11 mouse cellular contexts compared by ENCODE assay signal in genomic region chr4:129540012-129540411, GRCm38 (mm10). TPM values are rescaled to one million over a fixed set of nuclear protein-coding genes. Genes with fewer than 3 reads are reported as not detected.
DNase-seq lines count a peak whose midpoint lies in the region; ATAC-seq and TF ChIP-seq lines count a peak whose summit lies in the region.
"Had no signal": no experiment of that assay in that cellular context is flagged by ENCODE, and none has a peak within 500 bp of the region (broad histone marks: within the 10 kb centered on the region; RNA-seq: fewer than 3 reads in every experiment).

No protein-coding gene starts in this region.

- no peaks in the 10 kb centered on the region for H3K9me3 ChIP-seq in heart, postnatal 0 days (replicated peaks; ENCODE audit: control insufficient read depth, low read length)
- H3K9me3 ChIP-seq in heart, embryonic 12.5 days (replicated peaks): no peaks in the 10 kb centered on the region

- WGBS in heart, postnatal 0 days: 65% methylated on average over 6 of the region's 6 CpGs
- 85% methylated on average over 6 of the region's 6 CpGs for WGBS in heart, embryonic 12.5 days

- ATAC-seq in heart, postnatal 0 days (ENCODE audit: insufficient read depth, low read depth): no peak
- ATAC-seq in heart, embryonic 12.5 days (ENCODE audit: insufficient number of reproducible peaks, low FRiP score): no peak

- no peak overlapping the region for H3K27ac ChIP-seq in heart, postnatal 0 days (ENCODE audit: low read depth)
- no peak overlapping the region for H3K27ac ChIP-seq in heart, embryonic 12.5 days (ENCODE audit: poor library complexity, severe bottlenecking)

- no peak for TF ChIP-seq EP300 in heart, postnatal 0 days (IDR thresholded peaks at IDR 0.05; ENCODE audit: low read depth)

- H3K4me1 ChIP-seq in heart, postnatal 0 days (ENCODE audit: control insufficient read depth, insufficient read depth): peaks cover 13% of the 10 kb centered on the region
- peaks cover 20% of the 10 kb centered on the region for H3K4me1 ChIP-seq in heart, embryonic 12.5 days (replicated peaks)

- no peak overlapping the region for H3K9ac ChIP-seq in heart, postnatal 0 days (replicated peaks; ENCODE audit: low read depth, low read length)
- H3K9ac ChIP-seq in heart, embryonic 12.5 days: no peak overlapping the region

- peaks cover 5% of the 10 kb centered on the region; the same call in 1 of the 2 replicates for H3K36me3 ChIP-seq in heart, postnatal 0 days (replicated peaks; ENCODE audit: control insufficient read depth, insufficient read depth, low read length)
- peaks cover 42% of the 10 kb centered on the region for H3K36me3 ChIP-seq in heart, embryonic 12.5 days

- no peaks in the 10 kb centered on the region for H3K27me3 ChIP-seq in heart, postnatal 0 days (ENCODE audit: control insufficient read depth, insufficient read depth, low read length)
- H3K27me3 ChIP-seq in heart, embryonic 12.5 days (replicated peaks): no peaks in the 10 kb centered on the region

- H3K4me2 ChIP-seq in heart, postnatal 0 days (ENCODE audit: low read depth, low read length): no peak overlapping the region
- H3K4me2 ChIP-seq in heart, embryonic 12.5 days: no peak overlapping the region

- DNase-seq in heart, postnatal 0 days (ENCODE audit: low spot score): no peak
- DNase-seq in B cell, adult 2 months: peak; percentile 65 to 73
- peak; percentile 89 for DNase-seq in ZHBTc4 (ENCODE audit: low read depth, low spot score)
- DNase-seq in lung, postnatal 4 days: peak; percentile 44 to 52
- DNase-seq in embryo, embryonic 10 days (ENCODE audit: low spot score): no peak
- no peak for DNase-seq in gastrocnemius, adult 18-20 months (ENCODE audit: low spot score)
- DNase-seq in gastrocnemius, postnatal 36 days: no peak

- no peak overlapping the region for H3K4me3 ChIP-seq in heart, postnatal 0 days (ENCODE audit: low read depth, low read length)
- no peak overlapping the region for H3K4me3 ChIP-seq in heart, embryonic 12.5 days

- intact Hi-C loops in gastrocnemius, postnatal 36 days (cut with DNase I): loop anchor here (5.0 kb wide), 1 partner anchor 62 kb away; the partner anchor contains the start of genes Eif3i and Tmem234

- TF ChIP-seq CTCF in heart, postnatal 0 days (IDR thresholded peaks at IDR 0.05; ENCODE audit: low read depth): peak; percentile 29

RNA-seq across cellular contexts. Expression of gene Hdac1, which starts 2.5 kb away (rescaled TPM):
- 25.8 and 34.5 TPM in 2 replicates for total RNA-seq in heart, postnatal 0 days (2014; rRNA removed; ENCODE audit: low replicate concordance)
- 73.6 and 77.9 TPM in 2 replicates for polyA plus RNA-seq in heart, postnatal 0 days (2015; fragmentation: Nextera tagmentation; extraction: Ambion mirVana)
- 140 and 146 TPM in 2 replicates for polyA plus RNA-seq in heart, embryonic 12.5 days (2016; fragmentation: Nextera tagmentation; extraction: Ambion mirVana)
- total RNA-seq in gastrocnemius, adult 18-20 months (2021): 1 to 10 TPM; 7.7 to 8.2 TPM
- total RNA-seq in gastrocnemius, postnatal 36 days (2021): 1 to 10 TPM; 9.0 to 9.9 TPM

RNA-seq across cellular contexts. Expression of gene Marcksl1, which starts 26.6 kb away (rescaled TPM):
- 183 and 192 TPM in 2 replicates for total RNA-seq in heart, postnatal 0 days (2014; rRNA removed; ENCODE audit: low replicate concordance)
- polyA plus RNA-seq in heart, postnatal 0 days (2015; fragmentation: Nextera tagmentation; extraction: Ambion mirVana): 135 and 138 TPM in 2 replicates
- 515 and 518 TPM in 2 replicates for polyA plus RNA-seq in heart, embryonic 12.5 days (2016; fragmentation: Nextera tagmentation; extraction: Ambion mirVana)
- total RNA-seq in gastrocnemius, adult 18-20 months (2021): 1 to 10 TPM in 1 of 2 experiments, under 1 TPM in 1; 0.64 to 1.1 TPM
- total RNA-seq in gastrocnemius, postnatal 36 days (2021): 1 to 10 TPM; 1.0 to 1.9 TPM

RNA-seq across cellular contexts. Expression of gene Lck, which starts 33.4 kb away (rescaled TPM):
- total RNA-seq in heart, postnatal 0 days (2014; rRNA removed; ENCODE audit: low replicate concordance): 2.0 and 8.9 TPM in 2 replicates
- polyA plus RNA-seq in heart, postnatal 0 days (2015; fragmentation: Nextera tagmentation; extraction: Ambion mirVana): 0.71 and 0.99 TPM in 2 replicates
- 3.5 and 4.1 TPM in 2 replicates for polyA plus RNA-seq in heart, embryonic 12.5 days (2016; fragmentation: Nextera tagmentation; extraction: Ambion mirVana)
- total RNA-seq in gastrocnemius, adult 18-20 months (2021): not detected
- 1 to 10 TPM in 1 of 2 experiments, not detected in 1; 6.2 TPM for total RNA-seq in gastrocnemius, postnatal 36 days (2021)

RNA-seq across cellular contexts. Expression of gene Fam167b, which starts 38.3 kb away (rescaled TPM):
- 4.6 and 6.2 TPM in 2 replicates for total RNA-seq in heart, postnatal 0 days (2014; rRNA removed; ENCODE audit: low replicate concordance)
- 6.1 and 6.2 TPM in 2 replicates for polyA plus RNA-seq in heart, postnatal 0 days (2015; fragmentation: Nextera tagmentation; extraction: Ambion mirVana)
- 4.3 and 4.7 TPM in 2 replicates for polyA plus RNA-seq in heart, embryonic 12.5 days (2016; fragmentation: Nextera tagmentation; extraction: Ambion mirVana)
- not detected for total RNA-seq in gastrocnemius, adult 18-20 months (2021)
- not detected for total RNA-seq in gastrocnemius, postnatal 36 days (2021)

RNA-seq across cellular contexts. Expression of gene Fam229a, which starts 49.0 kb away (rescaled TPM):
- not detected in 2 replicates for total RNA-seq in heart, postnatal 0 days (2014; rRNA removed; ENCODE audit: low replicate concordance)
- 0.22 and 0.52 TPM in 2 replicates for polyA plus RNA-seq in heart, postnatal 0 days (2015; fragmentation: Nextera tagmentation; extraction: Ambion mirVana)
- polyA plus RNA-seq in heart, embryonic 12.5 days (2016; fragmentation: Nextera tagmentation; extraction: Ambion mirVana): 0.32 TPM in 1 of 2 replicates, not detected in the other
- total RNA-seq in gastrocnemius, adult 18-20 months (2021): not detected
- total RNA-seq in gastrocnemius, postnatal 36 days (2021): not detected
- polyA plus RNA-seq: embryonic facial prominence, embryonic 11.5 days; limb, embryonic 14.5 days; stomach, embryonic 14.5 days had no signal

Comparison
In these comparisons a context has a peak if more than half of its experiments do, and no peak if none do; other contexts are left out.
1. DNase-seq: peak in B cell, adult 2 months (2 of 2), ZHBTc4 (single experiment) and lung, postnatal 4 days (2 of 2); none in heart, postnatal 0 days (single experiment), embryo, embryonic 10 days (single experiment), gastrocnemius, adult 18-20 months (single experiment) and gastrocnemius, postnatal 36 days (0 of 2).
2. RNA of gene Marcksl1, which starts 26.6 kb away (total RNA-seq): 183 to 192 TPM in heart, postnatal 0 days; 1.0 to 1.9 TPM in gastrocnemius, postnatal 36 days and 0.64 to 1.1 TPM in gastrocnemius, adult 18-20 months; every median in the first group is over 10 times any median in the second.